Mouse (Mus musculus) spleen, adult 2 months (tissue): ENCODE results near the gene Arhgef33.

Experiments used
- CTCF ChIP-seq: fragments of 200-500 bp; IDR thresholded peaks from 2 replicates; pipeline ENCODE4 v1.5.1; 2011; ENCODE audit warnings: mild to moderate bottlenecking, inconsistent platforms; ENCODE audit not compliant: insufficient read depth, insufficient read length, insufficient replicate concordance; ENCODE audit errors: extremely low read depth
- POLR2A ChIP-seq: fragments of 200-500 bp; IDR thresholded peaks from 2 replicates; pipeline ENCODE4 v1.6.1; 2011; ENCODE audit warnings: low read depth, low read length, inconsistent platforms

DNA sequence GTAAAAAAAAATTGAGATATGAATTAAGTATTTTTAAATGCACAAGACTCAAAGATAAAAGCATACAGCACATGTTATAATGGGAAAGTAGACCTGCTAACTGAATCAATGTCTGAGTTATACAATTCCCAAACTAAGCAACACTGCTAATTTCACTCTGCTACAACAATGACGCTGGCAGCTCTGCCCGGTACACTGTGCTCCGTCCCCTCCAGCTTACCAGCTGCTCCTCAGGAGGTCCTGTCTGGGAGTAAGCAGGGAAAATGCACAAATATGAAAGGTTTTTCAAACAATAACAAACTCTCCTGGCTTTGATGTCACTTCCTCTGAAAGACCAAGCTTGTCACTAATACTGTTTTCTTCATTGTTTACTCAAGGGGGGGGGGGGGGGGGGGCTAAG is 127.2 kb downstream of the Arhgef33 start:
- TF ChIP-seq CTCF = no peak
- no peak for TF ChIP-seq POLR2A
